Mouse (Mus musculus) urinary bladder, adult 18-20 months (tissue): ENCODE measurements around the gene Aldh16a1.

ENCODE experiments used
- DNase-seq, 2 experiments: peaks; one replicate each; pipeline ENCODE4 v3.0.0; 2022; ENCODE audit warnings: low spot score in 2 of 2, mixed read lengths in 2 of 2

The Aldh16a1 gene

DNA sequence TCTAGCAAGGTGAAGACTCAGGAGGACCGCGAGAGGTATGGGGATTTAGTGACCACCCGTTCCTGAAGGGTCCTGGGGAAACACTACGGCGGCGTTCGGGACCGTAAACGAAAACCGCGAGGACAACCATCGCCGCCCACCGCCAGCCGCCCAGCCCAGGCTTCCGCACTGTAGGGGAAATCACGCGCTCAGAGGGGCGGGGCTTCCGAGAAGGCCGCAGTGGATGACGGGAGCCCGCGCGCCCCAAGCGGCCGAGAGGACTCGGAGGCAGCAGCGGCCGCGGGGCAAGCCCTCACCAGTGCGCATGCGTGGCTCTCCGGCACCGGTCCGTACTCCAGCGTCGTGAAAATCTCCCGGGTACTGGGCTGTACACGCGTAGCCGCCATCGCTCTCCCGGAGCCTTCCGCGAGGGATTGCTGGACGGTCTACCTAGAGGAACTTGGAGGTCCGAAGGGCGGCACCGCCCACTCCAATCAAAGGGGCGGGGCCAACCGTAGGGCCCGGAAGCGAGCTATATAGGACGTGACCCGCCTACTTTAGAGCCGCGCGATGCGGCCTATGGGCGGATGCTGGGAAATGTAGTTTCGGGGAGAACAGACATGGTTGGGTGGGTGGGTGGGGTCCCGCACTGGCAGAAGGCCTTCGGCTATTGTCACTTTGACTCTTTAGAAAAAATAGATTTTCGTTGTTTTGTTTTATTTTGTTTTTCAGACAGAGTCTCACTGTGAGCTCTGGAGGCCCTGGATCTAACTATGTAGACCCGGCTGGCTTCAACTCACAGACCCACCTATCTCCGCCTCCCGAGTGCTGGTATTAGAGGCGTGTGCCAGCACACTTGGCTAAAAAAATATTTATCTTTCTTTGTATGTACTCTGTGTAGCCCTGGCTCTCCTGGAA, at the start of gene Aldh16a1, which contains the start of gene Pih1d1:
TSS of gene Aldh16a1 (minus strand) at position 489 of the 897 bp plus-strand sequence.
TSS of gene Pih1d1 (plus strand) at position 208 of the 897 bp plus-strand sequence.
- DNase-seq, result peak; percentile 94 to 95

GRCm38 (mm10) chr7:45202654-45203053, 48.3 kb upstream of the Aldh16a1 start:
- DNase-seq, result no peak

DNA sequence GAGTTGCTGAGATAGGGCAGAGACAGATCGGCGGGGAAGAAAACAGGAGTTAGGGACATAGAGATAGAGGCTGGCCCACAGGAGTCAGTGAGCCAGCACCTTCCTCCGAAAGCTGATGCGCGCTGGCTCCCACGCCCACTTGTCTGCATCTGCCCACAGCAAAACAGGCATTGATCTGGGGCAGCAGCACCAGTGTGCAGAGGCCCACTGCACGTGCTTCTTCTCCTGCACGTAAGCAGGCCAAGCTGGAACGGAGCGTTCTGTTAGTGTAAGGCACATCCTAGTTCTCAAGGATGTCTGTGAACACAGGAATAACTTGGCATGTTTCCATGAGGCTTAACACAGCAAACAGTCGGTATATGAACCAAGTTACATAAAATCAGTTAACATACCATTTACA, 44.6 kb upstream of the Aldh16a1 start:
- no peak for DNase-seq

GRCm38 (mm10) chr7:45198435-45198834, 44.1 kb upstream of the Aldh16a1 start:
- DNase-seq, result peak; percentile 39 to 58

DNA sequence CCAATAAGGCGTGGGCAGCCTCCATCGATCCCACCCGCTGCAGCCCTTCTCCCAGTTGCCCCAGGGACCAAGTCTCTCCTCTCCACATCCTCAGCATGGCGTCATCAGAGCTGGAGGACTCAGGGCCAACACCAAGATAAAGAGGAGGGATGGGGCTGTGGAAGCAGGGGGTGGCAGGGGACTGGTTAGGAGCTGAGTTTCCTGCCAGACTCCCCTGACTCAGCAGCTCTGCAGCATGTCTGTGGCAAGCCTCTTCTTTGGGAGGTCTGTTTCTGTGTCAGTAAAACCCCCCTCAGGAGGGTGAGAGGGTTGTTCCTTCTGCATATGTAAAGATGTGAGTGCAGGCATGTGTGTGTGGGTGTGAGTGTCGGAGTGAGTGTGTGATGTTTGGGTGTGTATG, 42.6 kb upstream of the Aldh16a1 start:
- DNase-seq, result no peak

GRCm38 (mm10) chr7:45196176-45196535, 41.8 kb upstream of the Aldh16a1 start:
- no peak for DNase-seq

DNA sequence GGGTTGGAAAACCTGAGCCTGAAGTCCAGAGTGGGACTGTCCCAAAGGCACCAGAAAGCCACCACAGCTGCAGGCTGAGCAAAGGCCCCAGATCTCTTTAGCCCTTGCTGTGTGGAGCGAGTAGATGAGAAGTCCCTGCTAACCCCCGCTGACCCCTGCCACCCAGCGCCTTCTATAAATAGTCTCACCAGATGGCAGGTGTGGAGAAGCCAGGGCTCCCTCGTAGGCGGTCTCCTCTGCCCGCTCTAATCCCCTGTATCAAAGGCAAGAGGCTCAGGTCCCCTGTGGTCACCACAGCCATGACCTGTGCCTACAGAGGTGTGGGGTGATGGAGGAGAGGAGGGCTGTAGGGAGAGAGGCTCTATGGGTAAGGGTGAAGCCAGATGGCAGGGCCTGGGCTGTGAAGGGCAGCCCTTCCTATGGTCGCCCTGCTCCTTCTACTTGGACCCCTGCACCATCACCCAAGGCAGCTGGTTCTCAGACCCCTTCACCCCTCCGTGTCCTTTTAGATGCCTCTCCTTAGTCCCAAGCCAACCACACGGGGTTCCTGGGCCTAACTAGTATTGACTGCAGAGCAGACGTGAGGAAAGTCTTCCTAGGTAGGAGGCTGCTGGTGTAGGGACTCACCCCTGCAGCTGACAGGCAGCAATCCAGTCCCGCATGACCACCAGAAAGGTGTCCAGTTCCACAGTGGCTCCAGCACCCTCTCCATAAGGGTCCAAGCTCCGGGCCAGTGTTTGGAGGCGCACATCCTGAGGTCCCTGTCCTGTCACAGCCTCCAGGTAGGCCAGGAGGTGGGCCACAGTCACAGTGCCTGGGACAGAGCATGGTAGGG, 41.2 kb upstream of the Aldh16a1 start:
- no peak for DNase-seq

- DNase-seq, result no peak
Measured at GRCm38 (mm10) chr7:45193871-45194785, 39.7 kb upstream of the Aldh16a1 start.

- DNase-seq, result no peak
Measured at GRCm38 (mm10) chr7:45193406-45193805, 39.0 kb upstream of the Aldh16a1 start.

GRCm38 (mm10) chr7:45192585-45193310, 38.4 kb upstream of the Aldh16a1 start:
- no peak for DNase-seq

DNA sequence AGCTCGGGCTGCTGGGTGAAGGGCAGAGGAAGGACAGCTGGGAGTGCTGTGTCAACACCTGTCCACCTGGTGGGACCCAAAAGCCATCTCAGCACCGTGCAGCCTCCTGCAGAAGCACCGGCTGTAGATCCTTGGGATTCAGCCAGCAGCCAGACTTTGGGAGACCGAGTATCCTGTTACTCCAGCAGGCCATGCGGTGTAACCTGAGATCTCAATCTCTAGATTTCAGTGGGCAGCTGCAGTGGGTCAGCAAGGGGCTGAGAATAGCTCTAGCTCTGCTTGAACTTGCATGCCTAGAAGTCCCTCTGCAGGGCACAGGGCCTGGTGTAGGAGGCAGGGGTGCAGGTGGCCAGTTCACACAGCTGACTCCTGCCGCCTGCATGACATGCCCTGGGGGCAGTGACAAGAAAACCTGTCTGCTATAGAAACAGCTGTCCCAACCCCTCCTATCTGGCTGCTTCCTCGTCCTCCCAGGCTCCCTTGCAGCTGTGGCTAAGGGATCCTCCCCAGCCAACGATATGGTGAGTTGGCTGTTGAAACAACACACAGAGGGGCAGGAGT, 37.5 kb upstream of the Aldh16a1 start:
- DNase-seq, result no peak

GRCm38 (mm10) chr7:45191161-45191560, 36.8 kb upstream of the Aldh16a1 start:
- no peak for DNase-seq

GRCm38 (mm10) chr7:45190186-45190585, 35.8 kb upstream of the Aldh16a1 start:
- no peak for DNase-seq

DNA sequence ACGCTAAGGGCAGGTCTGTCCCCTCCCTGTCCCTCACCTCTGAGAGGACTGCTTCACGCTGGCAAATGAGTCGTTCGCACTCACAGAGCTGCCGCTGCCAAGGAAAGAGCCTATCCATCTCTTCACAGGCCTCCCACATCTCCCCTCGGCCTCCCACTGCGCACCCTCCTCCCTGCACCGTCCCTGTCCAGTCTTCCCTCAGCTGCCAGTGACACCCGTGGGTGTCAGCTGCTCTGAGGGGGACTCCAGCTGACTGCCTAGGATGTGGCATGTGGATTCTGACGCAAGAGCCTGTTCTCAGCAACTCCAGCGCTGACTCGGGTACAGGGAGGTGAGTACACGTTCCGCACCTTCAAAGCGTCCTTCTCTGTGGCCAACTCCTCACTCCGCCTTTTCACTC, 35.2 kb upstream of the Aldh16a1 start:
- no peak for DNase-seq

GRCm38 (mm10) chr7:45185921-45186320, 31.5 kb upstream of the Aldh16a1 start:
- no peak for DNase-seq

DNA sequence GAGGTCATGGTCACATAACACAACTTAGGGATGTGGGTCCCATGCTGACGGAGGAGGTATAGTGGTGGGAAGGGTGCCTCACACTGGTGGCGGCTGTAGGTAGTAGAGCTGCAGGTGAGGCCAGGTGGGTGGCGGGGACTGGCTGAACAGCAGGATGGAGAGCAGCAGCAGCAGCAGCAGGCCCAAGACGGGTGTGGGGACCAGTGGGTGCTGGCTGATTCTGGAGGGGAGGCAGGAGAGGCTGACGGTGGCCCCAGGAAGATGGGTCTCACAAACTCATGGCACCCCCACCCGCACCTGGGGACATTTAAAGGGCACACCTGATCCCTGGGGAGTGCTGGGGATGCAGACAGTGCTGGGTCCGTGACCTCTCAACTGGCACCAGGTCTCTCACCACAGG, 29.3 kb upstream of the Aldh16a1 start:
- DNase-seq, result no peak

DNA sequence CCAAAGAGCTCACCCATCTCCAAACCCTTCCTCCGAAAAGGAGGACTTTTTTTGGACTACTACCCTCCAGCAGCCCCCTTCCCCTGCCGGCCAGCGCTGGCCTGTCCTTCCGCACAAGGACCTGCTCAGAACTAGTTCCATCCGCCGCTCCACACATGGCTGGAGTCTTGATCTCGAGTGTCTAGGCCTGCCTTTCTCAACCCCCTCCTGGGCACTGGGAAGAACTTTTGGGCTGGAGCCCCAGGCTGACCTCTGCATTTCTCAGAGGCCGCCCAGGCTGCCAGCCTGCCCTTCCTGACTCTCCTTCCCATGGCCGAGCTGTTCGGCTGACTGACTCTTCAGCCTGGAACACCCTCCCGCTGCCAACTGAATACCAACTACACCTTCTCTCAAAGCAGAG, 28.2 kb upstream of the Aldh16a1 start:
- DNase-seq, result no peak

DNA sequence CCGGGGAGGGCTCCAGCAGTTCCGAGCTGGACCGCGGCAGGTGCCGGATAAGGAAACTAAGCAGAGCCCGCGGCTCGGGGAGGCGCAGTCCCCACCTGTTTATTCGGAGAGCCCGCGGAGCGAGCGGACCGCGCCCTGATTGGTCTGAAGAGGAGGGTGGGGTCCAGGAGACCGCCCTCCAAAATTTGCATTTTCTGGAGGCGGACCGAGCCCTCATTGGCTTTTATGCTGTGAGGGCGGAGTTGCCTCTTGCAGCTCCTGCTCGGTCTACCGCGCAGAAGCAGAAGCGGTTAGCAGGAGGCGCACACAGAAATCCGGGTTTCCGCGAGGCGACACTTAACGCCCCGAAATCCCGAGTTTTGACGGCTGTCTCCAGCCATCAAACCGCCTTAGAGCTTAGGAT, 27.8 kb upstream of the Aldh16a1 start:
- DNase-seq, result peak; percentile 76 to 88

DNA sequence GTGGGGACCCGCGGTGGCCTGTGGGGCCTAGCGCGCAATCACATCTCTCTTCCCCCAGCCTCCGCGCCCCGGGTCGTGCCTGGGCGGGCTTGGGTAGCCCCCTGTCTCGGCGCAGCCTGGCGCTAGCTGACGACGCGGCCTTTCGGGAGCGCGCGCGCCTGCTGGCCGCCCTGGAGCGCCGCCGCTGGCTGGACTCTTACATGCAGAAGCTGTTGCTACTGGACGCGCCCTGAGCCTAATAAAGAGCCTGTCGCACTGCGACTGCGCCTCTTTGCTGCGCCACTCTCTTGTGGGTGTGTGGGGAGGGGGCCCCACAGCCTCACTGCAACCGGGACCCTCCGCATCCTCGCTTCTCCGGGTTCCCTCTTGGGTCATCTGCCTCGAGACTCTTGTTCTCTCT, 27.2 kb upstream of the Aldh16a1 start:
- DNase-seq, result no peak

- no peak for DNase-seq
Measured at GRCm38 (mm10) chr7:45180896-45181477, 26.6 kb upstream of the Aldh16a1 start, which contains the start of gene Pth2. Gene Pth2 (plus strand): TSS chr7:45180995.
